In genomic region chr4:148182363-148182762, GRCm38 (mm10) we compare ENCODE assay signal across 19 mouse cellular contexts. TPM values are rescaled to one million over a fixed set of nuclear protein-coding genes. Genes with fewer than 3 reads are reported as not detected.
DNase-seq lines count a peak whose midpoint lies in the region; ATAC-seq lines count a peak whose summit lies in the region.
"Had no signal": no experiment of that assay in that cellular context is flagged by ENCODE, and none has a peak within 500 bp of the region (broad histone marks: within the 10 kb centered on the region; RNA-seq: fewer than 3 reads in every experiment).

No protein-coding gene starts in this region.

- H3K4me1 ChIP-seq in midbrain, embryonic 14.5 days (ENCODE audit: control insufficient read depth, insufficient read depth, low read length) = peaks cover 3% of the 10 kb centered on the region; the same call in 1 of the 2 replicates
- no peaks in the 10 kb centered on the region; the same call in 1 of the 2 replicates for H3K4me1 ChIP-seq in midbrain, embryonic 11.5 days (ENCODE audit: control insufficient read depth, insufficient read depth, low read length)
- H3K4me1 ChIP-seq in forebrain, embryonic 15.5 days = no peaks in the 10 kb centered on the region
- peaks cover 12% of the 10 kb centered on the region for H3K4me1 ChIP-seq in neural tube, embryonic 15.5 days
- 0 out of 2 replicates have a peak, but pooled peaks cover 5% of the 10 kb centered on the region for H3K4me1 ChIP-seq in liver, embryonic 12.5 days

- H3K4me3 ChIP-seq in midbrain, embryonic 14.5 days (replicated peaks; ENCODE audit: low read depth, low read length) = no peak overlapping the region
- H3K4me3 ChIP-seq in midbrain, embryonic 11.5 days (ENCODE audit: low read depth, low read length) = no peak overlapping the region
- H3K4me3 ChIP-seq in forebrain, embryonic 15.5 days = no peak overlapping the region
- no peak overlapping the region for H3K4me3 ChIP-seq in neural tube, embryonic 15.5 days (replicated peaks)
- H3K4me3 ChIP-seq in liver, embryonic 12.5 days = no peak overlapping the region
- H3K4me3 ChIP-seq: midbrain, embryonic 12.5 days had no signal

- H3K9ac ChIP-seq in midbrain, embryonic 14.5 days (replicated peaks; ENCODE audit: low read length) = no peak overlapping the region
- H3K9ac ChIP-seq in midbrain, embryonic 11.5 days (ENCODE audit: low read length) = no peak overlapping the region
- H3K9ac ChIP-seq in forebrain, embryonic 15.5 days (replicated peaks) = no peak overlapping the region
- H3K9ac ChIP-seq in neural tube, embryonic 15.5 days (replicated peaks) = no peak overlapping the region
- H3K9ac ChIP-seq in liver, embryonic 12.5 days = no peak overlapping the region
- H3K9ac ChIP-seq: midbrain, embryonic 12.5 days had no signal

- no peaks in the 10 kb centered on the region for H3K36me3 ChIP-seq in midbrain, embryonic 14.5 days (ENCODE audit: control insufficient read depth, insufficient read depth, low read length)
- H3K36me3 ChIP-seq in midbrain, embryonic 11.5 days (ENCODE audit: control insufficient read depth, insufficient read depth, low read length) = no peaks in the 10 kb centered on the region
- H3K36me3 ChIP-seq in forebrain, embryonic 15.5 days = no peaks in the 10 kb centered on the region
- H3K36me3 ChIP-seq in neural tube, embryonic 15.5 days = no peaks in the 10 kb centered on the region
- no peaks in the 10 kb centered on the region for H3K36me3 ChIP-seq in liver, embryonic 12.5 days
- H3K36me3 ChIP-seq: G1E; midbrain, embryonic 12.5 days had no signal

- H3K4me2 ChIP-seq in midbrain, embryonic 14.5 days (ENCODE audit: low read length) = no peak overlapping the region
- no peak overlapping the region for H3K4me2 ChIP-seq in midbrain, embryonic 11.5 days
- H3K4me2 ChIP-seq in forebrain, embryonic 15.5 days (replicated peaks) = no peak overlapping the region
- no peak overlapping the region for H3K4me2 ChIP-seq in neural tube, embryonic 15.5 days
- no peak overlapping the region for H3K4me2 ChIP-seq in liver, embryonic 12.5 days
- H3K4me2 ChIP-seq: midbrain, embryonic 12.5 days had no signal

- H3K27ac ChIP-seq in midbrain, embryonic 14.5 days (replicated peaks; ENCODE audit: low read depth, low read length) = no peak overlapping the region
- H3K27ac ChIP-seq in midbrain, embryonic 11.5 days (ENCODE audit: low read depth, low read length) = no peak overlapping the region
- no peak overlapping the region for H3K27ac ChIP-seq in forebrain, embryonic 15.5 days (replicated peaks)
- peak overlapping the region; percentile 10; the same call in 1 of the 2 replicates for H3K27ac ChIP-seq in neural tube, embryonic 15.5 days (replicated peaks)
- H3K27ac ChIP-seq in liver, embryonic 12.5 days = no peak overlapping the region
- H3K27ac ChIP-seq: midbrain, embryonic 12.5 days had no signal

- no peaks in the 10 kb centered on the region for H3K9me3 ChIP-seq in midbrain, embryonic 14.5 days (ENCODE audit: control insufficient read depth, low read length)
- no peaks in the 10 kb centered on the region for H3K9me3 ChIP-seq in midbrain, embryonic 11.5 days (ENCODE audit: control insufficient read depth, low read length)
- no peaks in the 10 kb centered on the region for H3K9me3 ChIP-seq in forebrain, embryonic 15.5 days
- no peaks in the 10 kb centered on the region for H3K9me3 ChIP-seq in neural tube, embryonic 15.5 days (replicated peaks)
- H3K9me3 ChIP-seq in liver, embryonic 12.5 days (replicated peaks) = no peaks in the 10 kb centered on the region
- H3K9me3 ChIP-seq: G1E; midbrain, embryonic 12.5 days had no signal

- 40% methylated on average over 8 of the region's 8 CpGs for WGBS in midbrain, embryonic 14.5 days
- WGBS in midbrain, embryonic 11.5 days = 34% methylated on average over 8 of the region's 8 CpGs
- WGBS in forebrain, embryonic 15.5 days = 18% methylated on average over 8 of the region's 8 CpGs
- WGBS in neural tube, embryonic 15.5 days = 32% methylated on average over 8 of the region's 8 CpGs
- WGBS in liver, embryonic 12.5 days (ENCODE audit: insufficient replicate concordance) = 26% methylated on average over 8 of the region's 8 CpGs

- peak; percentile 55; the same call in 1 of the 2 replicates for ATAC-seq in midbrain, embryonic 14.5 days (ENCODE audit: low FRiP score, low TSS enrichment)
- no peak for ATAC-seq in midbrain, embryonic 11.5 days (ENCODE audit: low FRiP score)
- ATAC-seq in forebrain, embryonic 15.5 days (replicated peaks) = peak; percentile 43; the same call in 1 of the 2 replicates
- ATAC-seq in neural tube, embryonic 15.5 days (ENCODE audit: low FRiP score) = peak; percentile 39; the same call in 1 of the 2 replicates
- ATAC-seq in liver, embryonic 12.5 days = no peak

- DNase-seq in midbrain, embryonic 14.5 days = no peak
- DNase-seq in midbrain, embryonic 11.5 days (ENCODE audit: low spot score, missing footprints) = no peak
- DNase-seq in ZHBTc4 (ENCODE audit: low read depth, low spot score) = peak; percentile 38
- DNase-seq in right cerebral cortex, postnatal 25 days = no peak
- DNase-seq: adrenal gland, adult 2 months; cerebellum, postnatal 14 days; embryo, embryonic 11 days; gastrocnemius, postnatal 14 days; kidney, postnatal 4 days; lung, adult 2 months; lung, postnatal 4 days had no signal

- 0 out of 2 replicates have a peak, but pooled peaks cover 5% of the 10 kb centered on the region for H3K27me3 ChIP-seq in midbrain, embryonic 14.5 days (ENCODE audit: control insufficient read depth, insufficient read depth, low read length)
- peaks cover 5% of the 10 kb centered on the region; the same call in 1 of the 2 replicates for H3K27me3 ChIP-seq in midbrain, embryonic 11.5 days (ENCODE audit: control insufficient read depth, insufficient read depth, low read length)
- peaks cover 14% of the 10 kb centered on the region for H3K27me3 ChIP-seq in forebrain, embryonic 15.5 days
- no peaks in the 10 kb centered on the region for H3K27me3 ChIP-seq in neural tube, embryonic 15.5 days (replicated peaks)
- H3K27me3 ChIP-seq in liver, embryonic 12.5 days (replicated peaks) = peaks cover 76% of the 10 kb centered on the region

RNA-seq across cellular contexts. Expression of gene Fbxo2, which starts 21.9 kb away (rescaled TPM):
- 3.2 and 4.0 TPM in 2 replicates for polyA plus RNA-seq in midbrain, embryonic 14.5 days (2014; fragmentation: Nextera tagmentation; extraction: Ambion mirVana)
- polyA plus RNA-seq in midbrain, embryonic 11.5 days (2014; fragmentation: Nextera tagmentation; extraction: Ambion mirVana) = 0.58 and 1.1 TPM in 2 replicates
- 4.5 and 4.7 TPM in 2 replicates for polyA plus RNA-seq in forebrain, embryonic 15.5 days (2015; fragmentation: Nextera tagmentation; extraction: Ambion mirVana)
- 17.2 and 19.0 TPM in 2 replicates for polyA plus RNA-seq in neural tube, embryonic 15.5 days (2015; fragmentation: Nextera tagmentation; extraction: Ambion mirVana)
- polyA plus RNA-seq in liver, embryonic 12.5 days (2016; fragmentation: Nextera tagmentation; extraction: Ambion mirVana) = 0.43 and 0.50 TPM in 2 replicates

RNA-seq across cellular contexts. Expression of gene Fbxo44, which starts 22.1 kb away (rescaled TPM):
- polyA plus RNA-seq in midbrain, embryonic 14.5 days (2014; fragmentation: Nextera tagmentation; extraction: Ambion mirVana) = 102 and 106 TPM in 2 replicates
- 65.3 and 71.4 TPM in 2 replicates for polyA plus RNA-seq in midbrain, embryonic 11.5 days (2014; fragmentation: Nextera tagmentation; extraction: Ambion mirVana)
- polyA plus RNA-seq in forebrain, embryonic 15.5 days (2015; fragmentation: Nextera tagmentation; extraction: Ambion mirVana) = 60.7 and 64.6 TPM in 2 replicates
- 89.4 and 104 TPM in 2 replicates for polyA plus RNA-seq in neural tube, embryonic 15.5 days (2015; fragmentation: Nextera tagmentation; extraction: Ambion mirVana)
- polyA plus RNA-seq in liver, embryonic 12.5 days (2016; fragmentation: Nextera tagmentation; extraction: Ambion mirVana) = 1.6 and 1.7 TPM in 2 replicates

RNA-seq across cellular contexts. Expression of gene Fbxo6, which starts 30.4 kb away (rescaled TPM):
- 18.7 and 22.8 TPM in 2 replicates for polyA plus RNA-seq in midbrain, embryonic 14.5 days (2014; fragmentation: Nextera tagmentation; extraction: Ambion mirVana)
- polyA plus RNA-seq in midbrain, embryonic 11.5 days (2014; fragmentation: Nextera tagmentation; extraction: Ambion mirVana) = 13.1 and 14.2 TPM in 2 replicates
- 15.6 and 18.0 TPM in 2 replicates for polyA plus RNA-seq in forebrain, embryonic 15.5 days (2015; fragmentation: Nextera tagmentation; extraction: Ambion mirVana)
- polyA plus RNA-seq in neural tube, embryonic 15.5 days (2015; fragmentation: Nextera tagmentation; extraction: Ambion mirVana) = 20.6 and 21.9 TPM in 2 replicates
- polyA plus RNA-seq in liver, embryonic 12.5 days (2016; fragmentation: Nextera tagmentation; extraction: Ambion mirVana) = 20.5 and 28.7 TPM in 2 replicates

RNA-seq across cellular contexts. Expression of gene Draxin, which starts 51.9 kb away (rescaled TPM):
- 21.8 and 24.7 TPM in 2 replicates for polyA plus RNA-seq in midbrain, embryonic 14.5 days (2014; fragmentation: Nextera tagmentation; extraction: Ambion mirVana)
- 11.5 and 12.7 TPM in 2 replicates for polyA plus RNA-seq in midbrain, embryonic 11.5 days (2014; fragmentation: Nextera tagmentation; extraction: Ambion mirVana)
- 21.2 TPM in 2 replicates for polyA plus RNA-seq in forebrain, embryonic 15.5 days (2015; fragmentation: Nextera tagmentation; extraction: Ambion mirVana)
- 7.3 and 10.4 TPM in 2 replicates for polyA plus RNA-seq in neural tube, embryonic 15.5 days (2015; fragmentation: Nextera tagmentation; extraction: Ambion mirVana)
- polyA plus RNA-seq in liver, embryonic 12.5 days (2016; fragmentation: Nextera tagmentation; extraction: Ambion mirVana) = 0.08 TPM in 2 replicates
- polyA plus RNA-seq: G1E; heart, embryonic 16.5 days; liver, adult 2 months; thymus, postnatal 0 days had no signal

RNA-seq across cellular contexts. Expression of gene Mad2l2, which starts 52.2 kb away (rescaled TPM):
- polyA plus RNA-seq in midbrain, embryonic 14.5 days (2014; fragmentation: Nextera tagmentation; extraction: Ambion mirVana) = 122 and 133 TPM in 2 replicates
- 82.7 and 83.6 TPM in 2 replicates for polyA plus RNA-seq in midbrain, embryonic 11.5 days (2014; fragmentation: Nextera tagmentation; extraction: Ambion mirVana)
- 123 and 127 TPM in 2 replicates for polyA plus RNA-seq in forebrain, embryonic 15.5 days (2015; fragmentation: Nextera tagmentation; extraction: Ambion mirVana)
- 99.2 and 99.9 TPM in 2 replicates for polyA plus RNA-seq in neural tube, embryonic 15.5 days (2015; fragmentation: Nextera tagmentation; extraction: Ambion mirVana)
- 24.2 and 25.5 TPM in 2 replicates for polyA plus RNA-seq in liver, embryonic 12.5 days (2016; fragmentation: Nextera tagmentation; extraction: Ambion mirVana)

Comparison
In these comparisons a context has a peak if more than half of its experiments do, and no peak if none do; other contexts are left out.
1. ATAC-seq: peak in midbrain, embryonic 14.5 days (single experiment), forebrain, embryonic 15.5 days (single experiment) and neural tube, embryonic 15.5 days (single experiment); none in midbrain, embryonic 11.5 days (single experiment) and liver, embryonic 12.5 days (single experiment).
2. RNA of gene Fbxo44, which starts 22.1 kb away (polyA plus RNA-seq): 89.4 to 104 TPM in neural tube, embryonic 15.5 days, 102 to 106 TPM in midbrain, embryonic 14.5 days, 65.3 to 71.4 TPM in midbrain, embryonic 11.5 days and 60.7 to 64.6 TPM in forebrain, embryonic 15.5 days; 1.6 to 1.7 TPM in liver, embryonic 12.5 days; every median in the first group is over 10 times any median in the second.